Mouse (Mus musculus) monocyte, adult 59 days (primary cell): ENCODE measurements around the gene Rhox4a. TPM values are rescaled to one million over a fixed set of nuclear protein-coding genes. Genes with fewer than 3 reads are reported as not detected.

Source experiments
- total RNA-seq, 2 experiments: library from RNA; stranded (reverse); gene quantifications; one replicate each; pipeline ENCODE4 v1.2.4; 2023

Rhox4a gene
- not detected for total RNA-seq

DNA sequence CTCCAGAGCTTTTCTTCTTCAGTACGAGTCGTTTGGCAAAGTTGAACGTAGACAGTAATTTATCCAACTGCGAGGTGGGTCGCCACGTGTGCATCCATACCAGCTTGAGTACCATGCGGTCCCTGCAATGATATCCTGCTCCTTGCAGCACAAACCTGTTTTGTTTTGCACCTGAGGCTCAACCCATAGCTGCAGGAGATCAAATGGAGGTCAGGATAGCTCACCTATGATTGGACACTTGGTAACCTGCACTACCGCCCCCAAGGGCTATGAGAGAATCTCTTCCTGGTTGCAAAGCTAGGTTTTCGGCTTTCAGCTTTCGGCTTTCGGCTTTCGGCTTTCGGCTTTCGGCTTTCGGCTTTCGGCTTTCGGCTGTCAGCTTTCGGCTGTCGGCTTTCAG, at the start of gene Rhox4a:
Rhox4a (plus strand) TSS at position 301 of the 400 bp plus-strand sequence.

DNA sequence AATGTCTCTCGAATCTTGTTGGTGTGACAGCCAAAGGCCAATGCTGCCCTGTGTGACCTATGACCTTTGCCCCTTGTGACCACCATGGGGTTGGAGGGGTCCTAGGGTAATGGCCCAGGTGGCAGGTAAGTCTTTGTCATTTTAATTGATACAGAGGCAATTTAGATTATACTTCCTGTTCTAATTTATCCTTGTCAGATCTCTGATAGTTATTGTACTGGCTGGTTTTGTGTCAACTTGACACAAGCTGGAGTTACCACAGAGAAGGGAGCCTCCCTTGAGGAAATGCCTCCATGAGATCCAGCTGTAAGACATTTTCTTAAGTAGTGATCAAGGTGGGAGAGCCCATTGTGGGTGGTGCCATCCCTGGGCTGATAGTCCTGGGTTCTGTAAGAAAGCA, 43.0 kb upstream of the Rhox4a start, which contains the start of gene Rhox1:
Rhox1 (minus strand) TSS at position 101 of the 400 bp plus-strand sequence.

DNA sequence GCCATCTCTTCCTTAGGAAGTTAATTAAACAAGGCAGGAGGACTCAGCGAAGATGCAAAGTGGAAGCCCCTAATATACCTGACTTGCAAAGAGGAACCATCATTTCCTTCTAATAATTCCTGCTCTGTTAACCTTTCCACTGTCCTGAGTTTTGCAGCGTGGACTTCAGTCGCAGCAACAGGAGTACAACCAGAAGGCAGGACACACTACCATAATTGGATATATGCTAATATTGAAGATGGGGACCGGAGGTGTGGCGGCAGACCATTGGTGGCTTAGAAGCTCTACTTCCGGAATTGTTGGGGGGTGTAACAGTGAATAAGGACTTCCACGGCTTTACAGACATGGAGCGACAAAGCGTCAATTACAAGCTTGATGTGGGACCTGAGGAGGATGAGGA, 20.5 kb upstream of the Rhox4a start, which contains the start of gene Rhox2a:
Rhox2a (plus strand) TSS at position 301 of the 400 bp plus-strand sequence.

DNA sequence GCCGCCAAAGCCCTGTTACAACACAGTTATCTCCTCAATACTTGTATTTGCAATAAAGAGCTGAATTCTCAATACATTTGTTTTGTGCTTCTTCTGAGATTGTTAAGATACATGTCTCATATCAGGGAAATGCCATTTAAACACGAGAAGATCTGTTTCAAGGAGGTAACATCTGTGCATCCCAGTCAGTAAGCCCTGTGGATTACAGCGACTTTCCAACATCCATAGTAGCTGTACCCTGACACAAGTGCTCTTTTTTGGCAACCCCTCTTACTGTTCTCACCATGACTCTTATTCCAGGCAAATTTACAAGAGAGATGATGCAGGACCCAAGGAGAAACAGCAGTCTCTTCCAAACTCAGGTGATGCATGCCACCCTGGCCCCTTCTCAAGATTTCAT, 15.5 kb upstream of the Rhox4a start, which contains the start of gene Rhox3a:
Rhox3a (plus strand) TSS at position 301 of the 400 bp plus-strand sequence.

Other genes with a start within 250 kb of the Rhox4a start
- under 1 TPM in 1 of 2 experiments, not detected in 1; 0.31 TPM for gene Sowahd, start 216.5 kb upstream of the Rhox4a start, total RNA-seq
- 100 to 1,000 TPM; 688 to 744 TPM for gene Rpl39, start 179.9 kb upstream of the Rhox4a start, total RNA-seq
- gene Upf3b, start 155.0 kb upstream of the Rhox4a start, total RNA-seq: 10 to 100 TPM; 13.9 to 15.1 TPM
- 10 to 100 TPM; 11.4 to 14.1 TPM for gene Nkap, start 138.5 kb upstream of the Rhox4a start, total RNA-seq
- gene Akap14, start 96.5 kb upstream of the Rhox4a start, total RNA-seq: not detected
- 100 to 1,000 TPM; 116 to 126 TPM for gene Ndufa1, start 74.2 kb upstream of the Rhox4a start, total RNA-seq
- 1 to 10 TPM; 1.0 to 2.6 TPM for gene Rnf113a1, start 74.1 kb upstream of the Rhox4a start, total RNA-seq
- not detected for gene Gm9, start 54.3 kb upstream of the Rhox4a start, total RNA-seq
- not detected for gene Rhox1, start 43.1 kb upstream of the Rhox4a start, total RNA-seq
- gene Rhox2a, start 20.4 kb upstream of the Rhox4a start, total RNA-seq: not detected
- gene Rhox3a, start 15.4 kb upstream of the Rhox4a start, total RNA-seq: not detected
- not detected for gene Rhox3a2, start 114.7 kb downstream of the Rhox4a start, total RNA-seq
- gene Rhox4a2, start 125.5 kb downstream of the Rhox4a start, total RNA-seq: not detected
- gene Rhox2b, start 146.7 kb downstream of the Rhox4a start, total RNA-seq: not detected
- gene Rhox4b, start 167.2 kb downstream of the Rhox4a start, total RNA-seq: not detected
- not detected for gene Rhox2c, start 188.3 kb downstream of the Rhox4a start, total RNA-seq
- not detected for gene Rhox3c, start 193.2 kb downstream of the Rhox4a start, total RNA-seq
- gene Rhox4c, start 215.0 kb downstream of the Rhox4a start, total RNA-seq: not detected
- not detected for gene Rhox2d, start 228.1 kb downstream of the Rhox4a start, total RNA-seq
- not detected for gene Rhox4d, start 249.0 kb downstream of the Rhox4a start, total RNA-seq